Mouse (Mus musculus) lung, postnatal 0 days (tissue): ENCODE results near the gene Golga7b.

Experiments
- CTCF ChIP-seq: IDR thresholded peaks from 2 replicates; pipeline ENCODE4 v1.5.1; 2016; ENCODE audit warnings: antibody characterized with exemption, mild to moderate bottlenecking
- EP300 ChIP-seq: IDR thresholded peaks from 2 replicates; pipeline ENCODE4 v1.6.1; 2016; ENCODE audit warnings: antibody characterized with exemption, mild to moderate bottlenecking, control low read depth

DNA sequence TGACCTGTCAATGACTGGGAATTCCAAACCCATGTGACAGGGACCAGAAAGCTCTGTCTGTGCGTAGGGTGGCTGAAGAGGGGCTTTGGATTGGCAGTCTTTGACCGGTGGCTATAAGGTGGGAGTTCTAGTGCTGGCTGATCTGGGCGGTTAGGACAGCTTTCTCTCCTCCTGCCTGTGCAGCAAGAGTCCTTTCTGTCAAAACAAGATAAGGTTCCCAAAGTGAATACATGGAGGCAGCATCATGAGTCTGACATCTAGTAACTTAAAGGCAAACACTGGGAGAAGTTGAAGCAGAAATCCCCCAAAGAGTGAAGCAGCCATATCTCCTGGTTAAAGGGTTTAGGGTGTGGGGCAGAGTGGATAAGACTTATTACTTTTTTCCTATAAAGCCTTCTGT lies at the start of gene Golga7b:
- TF ChIP-seq CTCF (no peak), EP300 (no peak)
